ENCODE assay signal across 8 mouse cellular contexts in the genomic region with DNA sequence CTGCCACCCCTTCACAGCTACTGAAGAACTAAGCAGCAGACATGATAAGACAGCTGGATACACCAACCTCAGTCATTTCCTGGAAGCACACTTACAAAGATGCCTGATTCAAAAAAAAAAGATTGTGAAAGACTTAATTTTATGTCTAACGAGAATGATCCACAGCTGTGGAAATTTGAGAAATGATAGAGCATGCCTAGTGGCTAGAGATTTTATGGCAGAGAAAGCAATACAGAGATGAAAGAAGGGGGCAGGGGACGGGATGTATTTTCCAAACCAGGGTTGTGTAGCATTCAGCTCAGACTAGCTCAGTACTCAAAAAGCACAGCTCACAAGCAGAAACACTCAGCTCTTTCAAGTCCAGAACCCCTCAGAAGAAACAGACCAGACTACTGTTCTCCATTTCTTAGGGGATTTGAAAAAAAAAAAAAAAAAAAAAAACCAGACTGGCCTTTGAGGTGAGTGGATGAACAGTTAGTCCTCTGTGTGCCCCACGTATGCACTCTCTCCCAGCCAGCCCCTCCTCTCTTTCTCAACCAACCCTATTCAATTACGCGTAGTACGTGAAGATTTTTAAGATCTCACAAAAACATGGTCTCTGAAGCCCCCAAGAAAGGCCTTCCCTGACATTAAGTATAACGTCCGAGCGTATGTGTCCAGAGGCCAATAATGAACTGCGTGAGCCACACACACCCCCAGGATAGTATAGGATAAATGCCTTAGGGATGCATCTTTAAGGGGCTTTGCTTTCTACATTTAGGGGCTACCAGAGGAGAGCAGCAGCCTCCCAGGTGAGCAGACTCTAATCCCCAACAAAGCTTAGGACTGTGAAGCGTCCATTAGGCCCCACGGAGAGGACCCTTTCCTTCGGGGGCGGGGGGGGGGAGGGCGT. TPM values are rescaled to one million over a fixed set of nuclear protein-coding genes. Genes with fewer than 3 reads are reported as not detected.
DNase-seq lines count a peak whose midpoint lies in the region; ATAC-seq and TF ChIP-seq lines count a peak whose summit lies in the region.

No protein-coding gene starts in this region.

- H3K4me2 ChIP-seq in forebrain, postnatal 0 days (ENCODE audit: low read depth): peak overlapping the region; percentile 64
- H3K4me2 ChIP-seq in limb, embryonic 14.5 days (replicated peaks; ENCODE audit: low read depth, low read length, severe bottlenecking): peak overlapping the region; percentile 71

- DNase-seq in embryo, embryonic 10 days (ENCODE audit: low spot score): peak; percentile 35
- DNase-seq in embryo, embryonic 9.5 days (ENCODE audit: extremely low spot score): no peak
- DNase-seq in testis, postnatal 10 days (ENCODE audit: low spot score): no peak
- peak; percentile 68 for DNase-seq in forebrain, postnatal 0 days
- DNase-seq in limb, embryonic 14.5 days (ENCODE audit: low spot score): peak; percentile 22
- peak; percentile 30 for DNase-seq in retina, postnatal 1 day
- no peak for DNase-seq in adrenal gland, adult 2 months

- no peaks in the 10 kb centered on the region for H3K27me3 ChIP-seq in testis, adult 2 months (ENCODE audit: control insufficient read depth, insufficient read depth, low read length)
- no peaks in the 10 kb centered on the region for H3K27me3 ChIP-seq in forebrain, postnatal 0 days (ENCODE audit: insufficient read depth, low read length)
- no peaks in the 10 kb centered on the region for H3K27me3 ChIP-seq in limb, embryonic 14.5 days (ENCODE audit: control insufficient read depth, insufficient read depth, low read length)

- H3K4me1 ChIP-seq in testis, adult 2 months (ENCODE audit: control insufficient read depth, insufficient read depth, low read length): peaks cover 7% of the 10 kb centered on the region
- 0 out of 2 replicates have a peak, but pooled peaks cover 7% of the 10 kb centered on the region for H3K4me1 ChIP-seq in forebrain, postnatal 0 days (ENCODE audit: insufficient read depth)
- H3K4me1 ChIP-seq in limb, embryonic 14.5 days (ENCODE audit: control insufficient read depth, insufficient read depth, low read length): peaks cover 18% of the 10 kb centered on the region

- TF ChIP-seq CTCF in testis, adult 2 months (IDR thresholded peaks at IDR 0.05; ENCODE audit: control insufficient read depth, insufficient read depth, insufficient replicate concordance, low read depth, low read length): no peak
- peak; percentile 39 for TF ChIP-seq CTCF in forebrain, postnatal 0 days (IDR thresholded peaks at IDR 0.05; ENCODE audit: low read depth)

- peak overlapping the region; percentile 91 for H3K4me3 ChIP-seq in testis, adult 2 months (ENCODE audit: control insufficient read depth, low read depth, low read length)
- H3K4me3 ChIP-seq in forebrain, postnatal 0 days (ENCODE audit: low read depth, low read length): peak overlapping the region; percentile 85
- peak overlapping the region; percentile 76 for H3K4me3 ChIP-seq in limb, embryonic 14.5 days (replicated peaks; ENCODE audit: low read length)

- H3K9ac ChIP-seq in forebrain, postnatal 0 days: peak overlapping the region; percentile 78
- peak overlapping the region; percentile 80 for H3K9ac ChIP-seq in limb, embryonic 14.5 days (ENCODE audit: low read depth, low read length, severe bottlenecking)

- H3K27ac ChIP-seq in testis, adult 2 months (ENCODE audit: control insufficient read depth, insufficient read depth, low read depth, low read length): no peak overlapping the region
- peak overlapping the region; percentile 74 for H3K27ac ChIP-seq in forebrain, postnatal 0 days (ENCODE audit: low read depth, low read length)
- H3K27ac ChIP-seq in limb, embryonic 14.5 days (replicated peaks; ENCODE audit: low read depth, low read length): peak overlapping the region; percentile 95

- no peak for TF ChIP-seq POLR2A in testis, adult 2 months (IDR thresholded peaks at IDR 0.05; ENCODE audit: control insufficient read depth, low read depth, low read length)
- no peak for TF ChIP-seq POLR2A in limb, embryonic 14.5 days (IDR thresholded peaks at IDR 0.05; ENCODE audit: borderline replicate concordance, extremely low read depth, insufficient read depth, insufficient read length)

- 1% methylated on average over 15 of the region's 15 CpGs for WGBS in forebrain, postnatal 0 days
- WGBS in limb, embryonic 14.5 days: 2% methylated on average over 15 of the region's 15 CpGs

- H3K9me3 ChIP-seq in forebrain, postnatal 0 days (ENCODE audit: low read length): no peaks in the 10 kb centered on the region
- H3K9me3 ChIP-seq in limb, embryonic 14.5 days (ENCODE audit: control insufficient read depth, low read length): no peaks in the 10 kb centered on the region

- H3K36me3 ChIP-seq in testis, adult 2 months (ENCODE audit: control insufficient read depth, insufficient read depth, low read length): no peaks in the 10 kb centered on the region
- H3K36me3 ChIP-seq in forebrain, postnatal 0 days (ENCODE audit: insufficient read depth): no peaks in the 10 kb centered on the region
- peaks cover 5% of the 10 kb centered on the region; the same call in 1 of the 2 replicates for H3K36me3 ChIP-seq in limb, embryonic 14.5 days (ENCODE audit: control insufficient read depth, insufficient read depth, low read length)

- ATAC-seq in forebrain, postnatal 0 days: peak; percentile 37
- no peak for ATAC-seq in limb, embryonic 14.5 days (ENCODE audit: low FRiP score, low read depth)

RNA-seq across cellular contexts. Expression of gene Ugdh, which starts 1.0 kb away (rescaled TPM):
- polyA plus RNA-seq in testis, adult 2 months (2012; rRNA removed): 1.3 TPM in 2 replicates
- total RNA-seq in forebrain, postnatal 0 days (2014; rRNA removed): 28.0 TPM in 2 replicates
- polyA plus RNA-seq in forebrain, postnatal 0 days (2015; fragmentation: Nextera tagmentation; extraction: Ambion mirVana): 29.6 and 33.5 TPM in 2 replicates
- 83.8 and 98.8 TPM in 2 replicates for polyA plus RNA-seq in limb, embryonic 14.5 days (2012; rRNA removed)
- polyA plus RNA-seq in limb, embryonic 14.5 days (2014; fragmentation: Nextera tagmentation; extraction: Ambion mirVana): 125 and 127 TPM in 2 replicates
- total RNA-seq in adrenal gland, adult 2 months (2021): 10 to 100 TPM; 71.8 to 82.5 TPM
- polyA plus RNA-seq in adrenal gland, adult 2 months (2012; rRNA removed): 5.7 and 5.9 TPM in 2 replicates

RNA-seq across cellular contexts. Expression of gene Lias, which starts 43.4 kb away (rescaled TPM):
- polyA plus RNA-seq in testis, adult 2 months (2012; rRNA removed): 29.5 and 32.1 TPM in 2 replicates
- total RNA-seq in forebrain, postnatal 0 days (2014; rRNA removed): 35.6 and 41.5 TPM in 2 replicates
- polyA plus RNA-seq in forebrain, postnatal 0 days (2015; fragmentation: Nextera tagmentation; extraction: Ambion mirVana): 66.4 and 66.5 TPM in 2 replicates
- polyA plus RNA-seq in limb, embryonic 14.5 days (2012; rRNA removed): 27.9 and 36.8 TPM in 2 replicates
- polyA plus RNA-seq in limb, embryonic 14.5 days (2014; fragmentation: Nextera tagmentation; extraction: Ambion mirVana): 62.7 and 63.7 TPM in 2 replicates
- total RNA-seq in adrenal gland, adult 2 months (2021): 10 to 100 TPM; 46.0 to 62.3 TPM
- polyA plus RNA-seq in adrenal gland, adult 2 months (2012; rRNA removed): 4.9 and 5.2 TPM in 2 replicates

RNA-seq across cellular contexts. Expression of gene Rpl9, which starts 43.5 kb away (rescaled TPM):
- 137 and 148 TPM in 2 replicates for polyA plus RNA-seq in testis, adult 2 months (2012; rRNA removed)
- 1,175 and 1,405 TPM in 2 replicates for total RNA-seq in forebrain, postnatal 0 days (2014; rRNA removed)
- polyA plus RNA-seq in forebrain, postnatal 0 days (2015; fragmentation: Nextera tagmentation; extraction: Ambion mirVana): 694 and 787 TPM in 2 replicates
- polyA plus RNA-seq in limb, embryonic 14.5 days (2012; rRNA removed): 912 and 1,134 TPM in 2 replicates
- polyA plus RNA-seq in limb, embryonic 14.5 days (2014; fragmentation: Nextera tagmentation; extraction: Ambion mirVana): 1,325 and 1,347 TPM in 2 replicates
- 1,000 to 10,000 TPM in 1 of 2 experiments, 100 to 1,000 TPM in 1; 692 to 1,124 TPM for total RNA-seq in adrenal gland, adult 2 months (2021)
- polyA plus RNA-seq in adrenal gland, adult 2 months (2012; rRNA removed): 22.2 and 28.6 TPM in 2 replicates

RNA-seq across cellular contexts. Expression of gene Gm43552, which starts 57.9 kb away (rescaled TPM):
- not detected in 2 replicates for polyA plus RNA-seq in testis, adult 2 months (2012; rRNA removed)
- total RNA-seq in forebrain, postnatal 0 days (2014; rRNA removed): not detected in 2 replicates
- 1.3 TPM in 1 of 2 replicates, not detected in the other for polyA plus RNA-seq in forebrain, postnatal 0 days (2015; fragmentation: Nextera tagmentation; extraction: Ambion mirVana)
- not detected in 2 replicates for polyA plus RNA-seq in limb, embryonic 14.5 days (2012; rRNA removed)
- polyA plus RNA-seq in limb, embryonic 14.5 days (2014; fragmentation: Nextera tagmentation; extraction: Ambion mirVana): not detected in 2 replicates
- total RNA-seq in adrenal gland, adult 2 months (2021): 1 to 10 TPM in 1 of 2 experiments, not detected in 1; 1.2 TPM
- 8.3 TPM in 1 of 2 replicates, not detected in the other for polyA plus RNA-seq in adrenal gland, adult 2 months (2012; rRNA removed)

Comparison
In these comparisons a context has a peak if more than half of its experiments do, and no peak if none do; other contexts are left out.
1. DNase-seq: peak in embryo, embryonic 10 days (single experiment), forebrain, postnatal 0 days (single experiment), limb, embryonic 14.5 days (single experiment) and retina, postnatal 1 day (single experiment); none in embryo, embryonic 9.5 days (single experiment), testis, postnatal 10 days (single experiment) and adrenal gland, adult 2 months (single experiment).
2. Peak in every context shown above with its lines, with median percentiles within 50 percentile points of each other: H3K4me3 ChIP-seq.